ENCODE assay signal across 12 mouse cellular contexts in genomic region chr3:138752056-138752455, GRCm38 (mm10).
"Had no signal": no experiment of that assay in that cellular context is flagged by ENCODE, and none has a peak within 500 bp of the region (broad histone marks: within the 10 kb centered on the region; RNA-seq: fewer than 3 reads in every experiment).

No protein-coding gene starts in this region.

- H3K27ac ChIP-seq: limb, embryonic 15.5 days; liver, embryonic 14.5 days; midbrain, embryonic 13.5 days; neural tube, embryonic 15.5 days had no signal

- DNase-seq: kidney, postnatal 10 days; layer of hippocampus, adult 9-11 months; layer of hippocampus, postnatal 36 days; lung, adult 18-20 months; right cerebral cortex, adult 18-20 months; right cerebral cortex, postnatal 25 days; thymus, postnatal 4 days had no signal

- H3K4me2 ChIP-seq: limb, embryonic 15.5 days; midbrain, embryonic 13.5 days; neural tube, embryonic 15.5 days had no signal

- H3K9ac ChIP-seq: limb, embryonic 15.5 days; liver, embryonic 14.5 days; midbrain, embryonic 13.5 days; neural tube, embryonic 15.5 days had no signal

- H3K27me3 ChIP-seq: limb, embryonic 15.5 days; midbrain, embryonic 13.5 days; neural tube, embryonic 15.5 days had no signal

- ATAC-seq: midbrain, embryonic 13.5 days had no signal

- H3K36me3 ChIP-seq: limb, embryonic 15.5 days; midbrain, embryonic 13.5 days; neural tube, embryonic 15.5 days had no signal

- H3K9me3 ChIP-seq: limb, embryonic 15.5 days; midbrain, embryonic 13.5 days; neural tube, embryonic 15.5 days had no signal

- H3K4me3 ChIP-seq: limb, embryonic 15.5 days; midbrain, embryonic 13.5 days; myocyte; neural tube, embryonic 15.5 days had no signal
